Mouse (Mus musculus) retina, postnatal 1 day (tissue): Measurements from ENCODE around the gene Angptl2.

Experiments used
- DNase-seq: peaks from one replicate; pipeline ENCODE4 v3.0.0-alpha.2; 2012

Angptl2 gene

DNA sequence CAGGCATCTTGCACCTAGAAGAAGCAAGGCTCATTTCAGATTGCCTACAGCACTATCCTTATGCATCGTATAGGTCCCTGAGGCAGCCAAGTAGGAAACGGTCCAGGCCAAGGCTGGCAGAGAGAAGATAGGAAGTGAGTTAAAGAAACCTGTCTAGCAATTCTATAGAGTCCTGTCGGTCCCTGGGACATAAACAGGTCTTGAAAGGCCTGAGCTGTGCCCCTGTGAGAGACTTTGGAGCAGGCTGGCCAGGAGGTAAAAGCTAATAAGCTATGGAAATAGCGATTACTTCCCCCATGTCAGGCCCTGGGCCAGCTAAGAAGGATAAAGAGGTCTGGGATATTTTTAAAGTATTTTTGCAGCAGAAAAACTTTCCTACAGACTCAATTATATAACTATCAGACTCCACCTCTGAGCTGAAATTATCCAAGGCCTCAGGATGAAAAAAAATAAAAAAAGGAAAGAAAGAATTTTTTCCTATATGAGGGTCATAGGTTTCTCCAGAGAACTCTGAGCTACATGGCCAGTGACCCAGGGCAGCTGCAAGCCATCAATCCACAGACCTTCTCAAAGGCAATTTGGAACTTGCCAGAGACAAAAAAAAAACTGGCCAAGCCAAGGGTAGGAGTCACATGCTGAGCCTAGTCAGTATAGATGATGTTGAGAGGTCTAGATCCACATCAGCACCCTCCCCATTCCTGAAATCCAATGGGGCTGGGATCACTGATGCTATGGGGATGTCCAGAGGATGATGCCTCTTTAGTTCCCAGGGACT is 57.0 kb downstream of the Angptl2 start:
- no peak for DNase-seq

DNA sequence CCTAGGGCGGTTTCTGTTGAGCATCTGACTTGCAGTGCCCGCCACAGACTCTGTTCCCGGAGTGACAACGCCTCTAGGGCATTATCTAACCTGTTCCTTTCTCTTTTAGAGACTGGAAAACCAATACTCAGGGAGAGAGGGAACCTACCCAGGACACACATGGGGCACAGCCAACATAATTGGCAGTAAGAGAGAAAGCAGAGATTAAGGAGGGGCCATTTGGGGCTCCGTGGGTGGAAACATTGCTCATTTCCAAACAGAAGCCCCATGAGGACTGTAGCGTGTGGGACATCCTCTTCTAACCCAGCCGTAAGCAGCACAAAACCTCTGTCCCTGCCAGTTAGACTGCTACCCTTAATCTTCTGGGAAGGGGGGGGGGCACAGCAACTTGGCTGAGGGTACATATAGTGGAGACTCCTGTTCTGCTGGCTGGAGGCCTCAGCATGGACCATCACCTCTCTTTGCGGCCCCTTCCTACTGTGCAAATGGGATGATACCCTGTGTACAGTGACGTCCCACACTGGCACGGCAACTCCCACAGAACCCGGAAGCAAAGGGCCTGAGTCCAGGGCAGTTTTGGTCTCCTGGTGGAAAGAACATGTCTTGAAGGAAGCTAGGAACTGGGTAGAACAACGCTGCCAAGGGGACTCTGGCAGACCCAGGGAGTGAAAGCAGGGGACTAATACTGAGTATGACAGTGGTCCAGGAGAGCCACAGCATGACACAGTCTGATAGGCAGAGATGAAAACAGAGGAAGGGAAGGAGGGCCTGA is 59.0 kb downstream of the Angptl2 start:
- no peak for DNase-seq

DNA sequence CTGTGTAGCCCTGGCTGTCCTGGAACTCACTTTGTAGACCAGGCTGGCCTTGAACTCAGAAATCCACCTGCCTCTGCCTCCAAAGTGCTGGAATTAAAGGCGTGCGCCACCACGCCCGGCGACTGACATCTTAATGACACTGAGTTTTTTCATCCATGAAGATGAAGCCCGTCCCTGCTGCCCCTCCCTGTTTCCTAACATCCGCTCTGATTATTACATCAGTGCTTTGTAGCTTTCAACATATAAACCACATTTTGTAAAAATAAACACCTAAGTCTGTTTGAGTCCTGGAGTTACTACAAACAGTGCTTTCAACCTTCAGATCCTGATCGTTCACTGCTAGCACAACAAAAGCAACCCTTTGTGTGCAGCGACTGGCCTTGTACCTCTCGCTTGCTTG is 63.9 kb downstream of the Angptl2 start:
- DNase-seq: no peak

GRCm38 (mm10) chr2:33280525-33280924 is 64.7 kb downstream of the Angptl2 start:
- DNase-seq: no peak

DNA sequence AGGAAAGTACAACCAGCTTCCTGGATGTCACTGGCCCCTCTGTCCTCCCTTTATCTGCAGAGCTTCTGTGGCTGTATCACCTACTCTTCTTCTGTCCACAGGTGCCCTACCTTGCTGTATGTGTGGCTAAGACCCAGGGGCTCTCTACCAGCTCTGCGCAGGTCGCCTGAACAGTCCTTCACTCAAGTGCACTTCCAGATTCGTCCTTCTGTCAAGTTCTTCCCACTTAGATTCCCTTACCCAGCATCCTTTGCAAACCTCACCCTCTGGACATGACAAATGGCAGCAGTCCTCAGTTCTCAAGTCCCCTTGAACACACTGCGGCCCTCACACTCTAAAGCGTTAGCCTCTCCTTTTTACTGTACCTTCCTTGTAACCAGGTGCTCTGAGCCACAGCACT is 65.9 kb downstream of the Angptl2 start:
- DNase-seq: no peak

- DNase-seq: no peak
Measured at GRCm38 (mm10) chr2:33282877-33283276, 67.0 kb downstream of the Angptl2 start.

GRCm38 (mm10) chr2:33283674-33284073 is 67.8 kb downstream of the Angptl2 start:
- no peak for DNase-seq

GRCm38 (mm10) chr2:33288837-33289236 is 73.0 kb downstream of the Angptl2 start:
- no peak for DNase-seq

GRCm38 (mm10) chr2:33290491-33290890 is 74.6 kb downstream of the Angptl2 start:
- no peak for DNase-seq

DNA sequence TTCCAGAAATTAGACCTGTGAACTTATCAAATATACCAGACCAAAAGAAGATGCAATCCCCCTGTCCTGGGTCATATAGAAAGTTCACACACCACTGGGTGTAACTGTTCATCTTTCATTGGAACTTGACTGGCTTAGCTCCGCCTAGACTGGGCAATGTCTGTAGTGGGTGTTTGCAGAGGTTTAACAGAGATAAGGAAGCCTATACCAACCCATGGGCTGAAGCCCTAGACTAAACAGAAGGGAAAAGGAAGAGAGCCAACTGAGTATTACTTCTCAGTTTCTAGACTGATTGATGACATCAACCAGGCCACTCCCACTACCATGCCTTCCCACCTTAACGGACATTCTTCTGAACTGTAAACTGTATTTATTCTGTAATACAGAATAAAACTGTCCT is 76.2 kb downstream of the Angptl2 start:
- DNase-seq: no peak

DNA sequence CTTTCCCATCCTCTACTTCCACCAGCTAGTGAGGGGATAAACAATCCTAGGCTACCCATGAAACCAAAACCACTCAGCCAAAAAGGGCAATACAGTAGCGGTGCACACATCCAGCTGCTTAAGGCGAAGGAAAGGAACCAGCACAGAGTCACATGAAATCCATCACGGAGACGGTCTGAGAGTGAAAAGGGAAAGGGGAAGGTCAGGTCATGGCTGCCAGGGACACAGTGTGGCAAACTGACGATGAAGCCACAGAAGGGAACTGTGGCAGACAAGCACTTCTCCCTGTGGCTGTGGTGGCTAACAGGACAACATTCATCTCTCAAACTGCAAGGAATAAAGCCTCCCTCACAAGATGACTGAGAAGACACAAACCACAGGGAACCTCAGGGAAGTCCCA is 79.2 kb downstream of the Angptl2 start:
- no peak for DNase-seq
